In genomic region chr5:29205690-29206089, GRCm38 (mm10) we compare ENCODE assay signal across 16 mouse cellular contexts.
"Had no signal": no experiment of that assay in that cellular context is flagged by ENCODE, and none has a peak within 500 bp of the region (broad histone marks: within the 10 kb centered on the region; RNA-seq: fewer than 3 reads in every experiment).

No protein-coding gene starts in this region.

- DNase-seq: kidney, adult 11 months; kidney, adult 9 months; kidney, postnatal 10 days; kidney, postnatal 4 days; liver, embryonic 13.5 days; liver, postnatal 0 days; lung, postnatal 36 days; midbrain, embryonic 14.5 days; right cerebral cortex, postnatal 14 days had no signal

- H3K4me1 ChIP-seq: limb, embryonic 15.5 days; liver, embryonic 13.5 days; lung, embryonic 15.5 days; neural tube, embryonic 13.5 days; stomach, embryonic 15.5 days had no signal

- H3K9me3 ChIP-seq: limb, embryonic 15.5 days; liver, embryonic 13.5 days; lung, embryonic 15.5 days; neural tube, embryonic 13.5 days; stomach, embryonic 15.5 days had no signal

- H3K4me2 ChIP-seq: limb, embryonic 15.5 days; liver, embryonic 13.5 days; lung, embryonic 15.5 days; neural tube, embryonic 13.5 days; stomach, embryonic 15.5 days had no signal

- H3K27ac ChIP-seq: layer of hippocampus, adult 2 months; left cerebral cortex, adult 2 months; limb, embryonic 15.5 days; liver, embryonic 13.5 days; lung, embryonic 15.5 days; neural tube, embryonic 13.5 days; stomach, embryonic 15.5 days had no signal

- ATAC-seq: liver, postnatal 0 days had no signal

- H3K9ac ChIP-seq: limb, embryonic 15.5 days; liver, embryonic 13.5 days; liver, postnatal 0 days; lung, embryonic 15.5 days; neural tube, embryonic 13.5 days; stomach, embryonic 15.5 days had no signal

- H3K36me3 ChIP-seq: limb, embryonic 15.5 days; liver, embryonic 13.5 days; lung, embryonic 15.5 days; stomach, embryonic 15.5 days had no signal

- H3K27me3 ChIP-seq: limb, embryonic 15.5 days; liver, embryonic 13.5 days; lung, embryonic 15.5 days; neural tube, embryonic 13.5 days; stomach, embryonic 15.5 days had no signal

- H3K4me3 ChIP-seq: layer of hippocampus, adult 2 months; left cerebral cortex, adult 2 months; limb, embryonic 15.5 days; liver, embryonic 13.5 days; lung, embryonic 15.5 days; myocyte; neural tube, embryonic 13.5 days; stomach, embryonic 15.5 days had no signal
